Mouse (Mus musculus): ENCODE data around the gene Rsph3b. TPM values are rescaled to one million over a fixed set of nuclear protein-coding genes. Genes with fewer than 3 reads are reported as not detected.

The Rsph3b gene
- total RNA-seq, 1 experiment: 5.4 TPM

GRCm38 (mm10) chr17:6886445-6886844 lies 62.0 kb downstream of the Rsph3b start:
- Histone ChIP-seq H3K9ac (ENCODE audit: insufficient read depth, low read depth, low read length, poor library complexity, severe bottlenecking) (no peak overlapping the region), H3K4me3 (ENCODE audit: insufficient read depth in 1 of 2, low read depth in 1 of 2, low read length in 2 of 2, poor library complexity in 1 of 2, severe bottlenecking in 1 of 2) (no peak overlapping the region), H3K4me1 (ENCODE audit: control insufficient read depth in 2 of 2, insufficient read depth in 2 of 2, low read length in 2 of 2, poor library complexity in 1 of 2) (no peaks in the 10 kb centered on the region), H3K27ac (ENCODE audit: insufficient read depth, low read depth, low read length, poor library complexity, severe bottlenecking) (no peak overlapping the region), H3K9me3 (ENCODE audit: control insufficient read depth, insufficient read depth, low read depth, low read length) (no peaks in the 10 kb centered on the region), H3K36me3 (ENCODE audit: control insufficient read depth, insufficient read depth, low read length, poor library complexity, severe bottlenecking) (no peaks in the 10 kb centered on the region)
- TF ChIP-seq ZNF384 (IDR thresholded peaks at IDR 0.05; ENCODE audit: low read depth, low read length): no peak
- TF ChIP-seq ZC3H11A (IDR thresholded peaks at IDR 0.05; ENCODE audit: borderline replicate concordance, low read depth, low read length): no peak
- TF ChIP-seq HCFC1 (IDR thresholded peaks at IDR 0.05; ENCODE audit: borderline replicate concordance, insufficient read depth, low read length): no peak
- no peak for TF ChIP-seq MAFK (IDR thresholded peaks at IDR 0.05; ENCODE audit: insufficient read depth, low read depth, low read length)
- no peak for TF ChIP-seq CHD2 (IDR thresholded peaks at IDR 0.05; ENCODE audit: low read depth, low read length)
- DNase-seq (ENCODE audit: low read depth, low spot score): no peak
- in situ Hi-C loops (cut with MboI; ENCODE audit: low sequenced_read_pairs in 2 of 2, unreplicated experiment in 2 of 2): no loop called here

DNA sequence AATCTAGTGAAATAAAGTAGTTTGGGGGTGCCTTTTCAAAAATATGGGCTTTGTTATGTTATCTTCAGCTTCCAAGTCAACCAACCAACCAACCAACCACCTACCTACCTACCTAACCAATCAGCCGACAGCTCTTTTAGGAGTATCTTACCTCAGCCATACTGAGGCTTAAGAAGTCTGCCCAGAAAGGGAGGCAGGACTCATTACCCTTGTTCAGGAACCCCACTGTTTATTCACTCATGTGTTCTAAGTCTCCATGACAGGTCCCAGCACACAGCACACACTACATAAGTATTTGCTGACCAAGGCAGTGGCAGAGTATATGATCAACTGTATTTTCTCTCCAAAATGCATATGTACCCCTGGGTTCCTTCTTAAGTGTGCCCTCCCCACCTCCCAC lies 64.0 kb downstream of the Rsph3b start:
- H3K9me3 ChIP-seq (ENCODE audit: control insufficient read depth, insufficient read depth, low read depth, low read length): no peaks in the 10 kb centered on the region
- in situ Hi-C loops (cut with MboI; ENCODE audit: low sequenced_read_pairs in 2 of 2, unreplicated experiment in 2 of 2): no loop called here
- H3K9ac ChIP-seq (ENCODE audit: insufficient read depth, low read depth, low read length, poor library complexity, severe bottlenecking): no peak overlapping the region
- no peak for DNase-seq (ENCODE audit: low read depth, low spot score)
- no peaks in the 10 kb centered on the region for H3K36me3 ChIP-seq (ENCODE audit: control insufficient read depth, insufficient read depth, low read length, poor library complexity, severe bottlenecking)
- no peak overlapping the region for H3K27ac ChIP-seq (ENCODE audit: insufficient read depth, low read depth, low read length, poor library complexity, severe bottlenecking)
- TF ChIP-seq MAFK (IDR thresholded peaks at IDR 0.05; ENCODE audit: insufficient read depth, low read depth, low read length): no peak
- no peak for TF ChIP-seq ZNF384 (IDR thresholded peaks at IDR 0.05; ENCODE audit: low read depth, low read length)
- TF ChIP-seq ZC3H11A (IDR thresholded peaks at IDR 0.05; ENCODE audit: borderline replicate concordance, low read depth, low read length): no peak
- no peak for TF ChIP-seq CHD2 (IDR thresholded peaks at IDR 0.05; ENCODE audit: low read depth, low read length)
- TF ChIP-seq HCFC1 (IDR thresholded peaks at IDR 0.05; ENCODE audit: borderline replicate concordance, insufficient read depth, low read length): no peak
- H3K4me3 ChIP-seq (ENCODE audit: insufficient read depth in 1 of 2, low read depth in 1 of 2, low read length in 2 of 2, poor library complexity in 1 of 2, severe bottlenecking in 1 of 2): no peak overlapping the region
- no peaks in the 10 kb centered on the region for H3K4me1 ChIP-seq (ENCODE audit: control insufficient read depth in 2 of 2, insufficient read depth in 2 of 2, low read length in 2 of 2, poor library complexity in 1 of 2)

DNA sequence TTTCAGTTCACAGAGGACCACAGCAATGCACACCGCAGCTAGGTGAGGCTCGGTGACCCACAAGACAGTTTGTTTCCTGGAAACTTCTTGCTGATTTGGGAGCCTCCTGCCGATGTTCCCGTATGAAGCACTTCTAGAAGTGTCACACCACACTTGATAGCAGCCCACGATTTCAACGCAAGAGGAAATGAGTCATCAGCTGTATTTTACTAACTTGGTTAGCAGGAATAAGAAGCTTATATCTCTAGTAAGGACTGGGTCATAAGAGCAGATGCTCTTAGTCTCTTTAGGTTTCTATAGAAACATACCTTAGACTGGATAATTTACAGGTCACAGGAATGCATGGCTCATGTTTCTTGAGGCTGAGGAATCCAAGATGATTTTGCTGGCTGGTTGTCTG lies 67.2 kb downstream of the Rsph3b start:
- TF ChIP-seq ZNF384 (IDR thresholded peaks at IDR 0.05; ENCODE audit: low read depth, low read length) (no peak), ZC3H11A (IDR thresholded peaks at IDR 0.05; ENCODE audit: borderline replicate concordance, low read depth, low read length) (no peak), MAFK (IDR thresholded peaks at IDR 0.05; ENCODE audit: insufficient read depth, low read depth, low read length) (no peak), CHD2 (IDR thresholded peaks at IDR 0.05; ENCODE audit: low read depth, low read length) (no peak), HCFC1 (IDR thresholded peaks at IDR 0.05; ENCODE audit: borderline replicate concordance, insufficient read depth, low read length) (no peak)
- Histone ChIP-seq H3K9me3 (ENCODE audit: control insufficient read depth, insufficient read depth, low read depth, low read length) (no peaks in the 10 kb centered on the region), H3K4me1 (ENCODE audit: control insufficient read depth in 2 of 2, insufficient read depth in 2 of 2, low read length in 2 of 2, poor library complexity in 1 of 2) (no peaks in the 10 kb centered on the region), H3K36me3 (ENCODE audit: control insufficient read depth, insufficient read depth, low read length, poor library complexity, severe bottlenecking) (no peaks in the 10 kb centered on the region), H3K4me3 (ENCODE audit: insufficient read depth in 1 of 2, low read depth in 1 of 2, low read length in 2 of 2, poor library complexity in 1 of 2, severe bottlenecking in 1 of 2) (no peak overlapping the region), H3K9ac (ENCODE audit: insufficient read depth, low read depth, low read length, poor library complexity, severe bottlenecking) (no peak overlapping the region), H3K27ac (ENCODE audit: insufficient read depth, low read depth, low read length, poor library complexity, severe bottlenecking) (no peak overlapping the region)
- DNase-seq (ENCODE audit: low read depth, low spot score): no peak
- in situ Hi-C loops (cut with MboI; ENCODE audit: low sequenced_read_pairs in 2 of 2, unreplicated experiment in 2 of 2): no loop called here

DNA sequence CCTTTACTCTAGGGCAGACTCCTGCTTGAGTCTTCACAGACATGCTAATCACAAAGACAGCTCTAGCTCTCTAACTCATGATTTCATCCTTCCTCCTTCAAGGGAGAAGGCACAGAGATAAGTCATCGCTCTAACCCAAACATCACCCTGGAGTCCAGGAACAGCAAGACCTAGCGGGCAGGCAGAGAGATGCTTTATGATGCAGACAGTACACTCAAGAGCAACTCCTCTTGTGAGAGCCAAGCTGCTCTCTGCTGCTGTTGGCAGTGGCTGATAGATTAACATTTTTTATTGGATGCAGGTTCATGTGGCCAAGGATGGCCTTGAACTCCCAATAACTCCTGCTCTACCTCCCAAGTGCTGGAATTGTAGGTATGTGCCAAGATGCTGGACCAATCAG lies 77.1 kb downstream of the Rsph3b start:
- in situ Hi-C loops (cut with MboI; ENCODE audit: low sequenced_read_pairs in 2 of 2, unreplicated experiment in 2 of 2): no loop called here
- no peak for DNase-seq (ENCODE audit: low read depth, low spot score)
- Histone ChIP-seq H3K27ac (ENCODE audit: insufficient read depth, low read depth, low read length, poor library complexity, severe bottlenecking) (no peak overlapping the region), H3K4me1 (ENCODE audit: control insufficient read depth in 2 of 2, insufficient read depth in 2 of 2, low read length in 2 of 2, poor library complexity in 1 of 2) (peaks cover 2 to 7% of the 10 kb centered on the region in 2 experiments; a peak in 1 of 4 replicates), H3K9ac (ENCODE audit: insufficient read depth, low read depth, low read length, poor library complexity, severe bottlenecking) (no peak overlapping the region), H3K4me3 (ENCODE audit: insufficient read depth in 1 of 2, low read depth in 1 of 2, low read length in 2 of 2, poor library complexity in 1 of 2, severe bottlenecking in 1 of 2) (no peak overlapping the region), H3K9me3 (ENCODE audit: control insufficient read depth, insufficient read depth, low read depth, low read length) (no peaks in the 10 kb centered on the region), H3K36me3 (ENCODE audit: control insufficient read depth, insufficient read depth, low read length, poor library complexity, severe bottlenecking) (no peaks in the 10 kb centered on the region)
- TF ChIP-seq HCFC1 (IDR thresholded peaks at IDR 0.05; ENCODE audit: borderline replicate concordance, insufficient read depth, low read length): no peak
- no peak for TF ChIP-seq MAFK (IDR thresholded peaks at IDR 0.05; ENCODE audit: insufficient read depth, low read depth, low read length)

GRCm38 (mm10) chr17:6868810-6869209 lies 79.7 kb downstream of the Rsph3b start:
- no peak overlapping the region for H3K9ac ChIP-seq (ENCODE audit: insufficient read depth, low read depth, low read length, poor library complexity, severe bottlenecking)
- no peak for DNase-seq (ENCODE audit: low read depth, low spot score)
- no peaks in the 10 kb centered on the region for H3K36me3 ChIP-seq (ENCODE audit: control insufficient read depth, insufficient read depth, low read length, poor library complexity, severe bottlenecking)
- no peaks in the 10 kb centered on the region for H3K9me3 ChIP-seq (ENCODE audit: control insufficient read depth, insufficient read depth, low read depth, low read length)
- no peak overlapping the region for H3K4me3 ChIP-seq (ENCODE audit: insufficient read depth in 1 of 2, low read depth in 1 of 2, low read length in 2 of 2, poor library complexity in 1 of 2, severe bottlenecking in 1 of 2)
- in situ Hi-C loops (cut with MboI; ENCODE audit: low sequenced_read_pairs in 2 of 2, unreplicated experiment in 2 of 2): no loop called here
- TF ChIP-seq MAFK (IDR thresholded peaks at IDR 0.05; ENCODE audit: insufficient read depth, low read depth, low read length) (no peak), HCFC1 (IDR thresholded peaks at IDR 0.05; ENCODE audit: borderline replicate concordance, insufficient read depth, low read length) (no peak), ZNF384 (IDR thresholded peaks at IDR 0.05; ENCODE audit: low read depth, low read length) (no peak)
- H3K27ac ChIP-seq (ENCODE audit: insufficient read depth, low read depth, low read length, poor library complexity, severe bottlenecking): no peak overlapping the region
- peaks cover 2 to 7% of the 10 kb centered on the region in 2 experiments; a peak in 1 of 4 replicates for H3K4me1 ChIP-seq (ENCODE audit: control insufficient read depth in 2 of 2, insufficient read depth in 2 of 2, low read length in 2 of 2, poor library complexity in 1 of 2)
